Mouse (Mus musculus): Measurements from ENCODE around the gene Art4.

GRCm38 (mm10) chr6:136815381-136815780 lies 42.2 kb downstream of the Art4 start:
- TF ChIP-seq EP300 (IDR thresholded peaks at IDR 0.05; ENCODE audit: insufficient read depth, low read depth, low read length): no peak
- TF ChIP-seq CTCF (IDR thresholded peaks at IDR 0.05): no peak

Measured in heart, adult 2 months (tissue).